Mouse (Mus musculus): Measurements from ENCODE around the gene Arhgap30. TPM values are rescaled to one million over a fixed set of nuclear protein-coding genes. Genes with fewer than 3 reads are reported as not detected.

Arhgap30 gene
- total and polyA plus RNA-seq, 2 experiments from 2014 or later: 0.65 to 0.81 TPM

GRCm38 (mm10) chr1:171375646-171376097, 13.1 kb upstream of the Arhgap30 start:
- TF ChIP-seq CTCF (IDR thresholded peaks at IDR 0.05; ENCODE audit: low read depth): no peak
- H3K4me3 ChIP-seq (ENCODE audit: low read depth, low read length): no peak overlapping the region
- WGBS: 51% methylated on average over 9 of the region's 9 CpGs
- H3K9me3 ChIP-seq (ENCODE audit: low read length): no peaks in the 10 kb centered on the region
- H3K4me1 ChIP-seq (ENCODE audit: insufficient read depth): no peaks in the 10 kb centered on the region
- H3K36me3 ChIP-seq (ENCODE audit: insufficient read depth): no peaks in the 10 kb centered on the region
- H3K4me2 ChIP-seq (ENCODE audit: low read depth): no peak overlapping the region
- H3K27me3 ChIP-seq (ENCODE audit: insufficient read depth, low read length): no peaks in the 10 kb centered on the region
- ATAC-seq (no peak), DNase-seq (no peak)
- no peak overlapping the region for H3K9ac ChIP-seq
- H3K27ac ChIP-seq (ENCODE audit: low read depth, low read length): no peak overlapping the region

GRCm38 (mm10) chr1:171378298-171378697, 10.5 kb upstream of the Arhgap30 start:
- WGBS: 93% methylated on average over 6 of the region's 6 CpGs

GRCm38 (mm10) chr1:171379935-171380599, 8.7 kb upstream of the Arhgap30 start:
- TF ChIP-seq CTCF (IDR thresholded peaks at IDR 0.05; ENCODE audit: low read depth): peak; percentile 74
- ATAC-seq (peak; percentile 82), DNase-seq (peak; percentile 81)
- 2% methylated on average over 31 of the region's 31 CpGs for WGBS
- Histone ChIP-seq H3K27ac (ENCODE audit: low read depth, low read length) (no peak overlapping the region), H3K9me3 (ENCODE audit: low read length) (no peaks in the 10 kb centered on the region), H3K4me2 (ENCODE audit: low read depth) (peak overlapping the region; percentile 45), H3K27me3 (ENCODE audit: insufficient read depth, low read length) (no peaks in the 10 kb centered on the region), H3K9ac (peak overlapping the region; percentile 35; the same call in 1 of the 2 replicates), H3K4me3 (ENCODE audit: low read depth, low read length) (peak overlapping the region; percentile 28), H3K4me1 (ENCODE audit: insufficient read depth) (no peaks in the 10 kb centered on the region), H3K36me3 (ENCODE audit: insufficient read depth) (no peaks in the 10 kb centered on the region)

More at GRCm38 (mm10) chr1:171378298-171378697, 10.5 kb upstream of the Arhgap30 start:
- DNase-seq (no peak), ATAC-seq (no peak)
- no peak overlapping the region for H3K27ac ChIP-seq (ENCODE audit: low read depth, low read length)
- H3K4me3 ChIP-seq (ENCODE audit: low read depth, low read length): no peak overlapping the region
- H3K9me3 ChIP-seq (ENCODE audit: low read length): no peaks in the 10 kb centered on the region
- no peak for TF ChIP-seq CTCF (IDR thresholded peaks at IDR 0.05; ENCODE audit: low read depth)
- no peaks in the 10 kb centered on the region for H3K36me3 ChIP-seq (ENCODE audit: insufficient read depth)
- no peak overlapping the region for H3K9ac ChIP-seq
- no peaks in the 10 kb centered on the region for H3K27me3 ChIP-seq (ENCODE audit: insufficient read depth, low read length)
- no peaks in the 10 kb centered on the region for H3K4me1 ChIP-seq (ENCODE audit: insufficient read depth)
- no peak overlapping the region for H3K4me2 ChIP-seq (ENCODE audit: low read depth)

- Histone ChIP-seq H3K9ac (no peak overlapping the region), H3K27ac (ENCODE audit: low read depth, low read length) (no peak overlapping the region), H3K4me1 (ENCODE audit: insufficient read depth) (no peaks in the 10 kb centered on the region), H3K4me2 (ENCODE audit: low read depth) (no peak overlapping the region), H3K27me3 (ENCODE audit: insufficient read depth, low read length) (no peaks in the 10 kb centered on the region), H3K9me3 (ENCODE audit: low read length) (no peaks in the 10 kb centered on the region), H3K36me3 (ENCODE audit: insufficient read depth) (no peaks in the 10 kb centered on the region), H3K4me3 (ENCODE audit: low read depth, low read length) (no peak overlapping the region)
- DNase-seq: no peak
- 89% methylated on average over 11 of the region's 11 CpGs for WGBS
- no peak for TF ChIP-seq CTCF (IDR thresholded peaks at IDR 0.05; ENCODE audit: low read depth)
- no peak for ATAC-seq
Observed at GRCm38 (mm10) chr1:171382096-171382620, 6.6 kb upstream of the Arhgap30 start.

- no peak for TF ChIP-seq CTCF (IDR thresholded peaks at IDR 0.05; ENCODE audit: low read depth)
- no peak for DNase-seq
- Histone ChIP-seq H3K36me3 (ENCODE audit: insufficient read depth) (no peaks in the 10 kb centered on the region), H3K4me3 (ENCODE audit: low read depth, low read length) (no peak overlapping the region), H3K27ac (ENCODE audit: low read depth, low read length) (no peak overlapping the region), H3K4me2 (ENCODE audit: low read depth) (no peak overlapping the region), H3K27me3 (ENCODE audit: insufficient read depth, low read length) (no peaks in the 10 kb centered on the region), H3K4me1 (ENCODE audit: insufficient read depth) (no peaks in the 10 kb centered on the region), H3K9me3 (ENCODE audit: low read length) (no peaks in the 10 kb centered on the region), H3K9ac (no peak overlapping the region)
- 64% methylated on average over 9 of the region's 9 CpGs for WGBS
- ATAC-seq: no peak
Observed at GRCm38 (mm10) chr1:171384361-171384760, 4.4 kb upstream of the Arhgap30 start.

GRCm38 (mm10) chr1:171385171-171385570, 3.6 kb upstream of the Arhgap30 start:
- 68% methylated on average over 9 of the region's 9 CpGs for WGBS
- no peak overlapping the region for H3K4me2 ChIP-seq (ENCODE audit: low read depth)
- H3K4me1 ChIP-seq (ENCODE audit: insufficient read depth): no peaks in the 10 kb centered on the region
- no peak overlapping the region for H3K9ac ChIP-seq
- no peaks in the 10 kb centered on the region for H3K27me3 ChIP-seq (ENCODE audit: insufficient read depth, low read length)
- no peak overlapping the region for H3K27ac ChIP-seq (ENCODE audit: low read depth, low read length)
- H3K4me3 ChIP-seq (ENCODE audit: low read depth, low read length): no peak overlapping the region
- H3K9me3 ChIP-seq (ENCODE audit: low read length): no peaks in the 10 kb centered on the region
- H3K36me3 ChIP-seq (ENCODE audit: insufficient read depth): no peaks in the 10 kb centered on the region
- TF ChIP-seq CTCF (IDR thresholded peaks at IDR 0.05; ENCODE audit: low read depth): no peak; the same call in 1 of the 2 replicates
- no peak for DNase-seq
- no peak for ATAC-seq

GRCm38 (mm10) chr1:171387099-171387498, 1.7 kb upstream of the Arhgap30 start:
- H3K27ac ChIP-seq (ENCODE audit: low read depth, low read length): no peak overlapping the region
- no peaks in the 10 kb centered on the region for H3K27me3 ChIP-seq (ENCODE audit: insufficient read depth, low read length)
- H3K4me3 ChIP-seq (ENCODE audit: low read depth, low read length): no peak overlapping the region
- H3K36me3 ChIP-seq (ENCODE audit: insufficient read depth): no peaks in the 10 kb centered on the region
- no peak overlapping the region for H3K9ac ChIP-seq
- H3K9me3 ChIP-seq (ENCODE audit: low read length): no peaks in the 10 kb centered on the region
- TF ChIP-seq CTCF (IDR thresholded peaks at IDR 0.05; ENCODE audit: low read depth): peak; percentile 52; the same call in 1 of the 2 replicates
- no peaks in the 10 kb centered on the region for H3K4me1 ChIP-seq (ENCODE audit: insufficient read depth)
- ATAC-seq (no peak), DNase-seq (peak; percentile 29)
- WGBS: 25% methylated on average over 6 of the region's 6 CpGs
- no peak overlapping the region for H3K4me2 ChIP-seq (ENCODE audit: low read depth)
